Mouse (Mus musculus): ENCODE results near the gene Cldn1. TPM values are rescaled to one million over a fixed set of nuclear protein-coding genes. Genes with fewer than 3 reads are reported as not detected.

Gene Cldn1
- polyA plus RNA-seq, 1 experiment from 2014 or later, result 11.3 TPM

- H3K36me3 ChIP-seq, result no peaks in the 10 kb centered on the region
- no peak overlapping the region for H3K4me2 ChIP-seq (replicated peaks)
- H3K4me1 ChIP-seq, result no peaks in the 10 kb centered on the region
- no peaks in the 10 kb centered on the region for H3K9me3 ChIP-seq
- 49% methylated on average over 3 of the region's 3 CpGs for WGBS
- no peak overlapping the region for H3K27ac ChIP-seq
- no peak overlapping the region for H3K4me3 ChIP-seq
- no peak overlapping the region for H3K9ac ChIP-seq
- ATAC-seq (ENCODE audit: insufficient number of reproducible peaks, insufficient read depth, low FRiP score, low TSS enrichment), result no peak
- no peaks in the 10 kb centered on the region for H3K27me3 ChIP-seq
Measured at GRCm38 (mm10) chr16:26360694-26361093, 10.9 kb downstream of the Cldn1 start.

DNA sequence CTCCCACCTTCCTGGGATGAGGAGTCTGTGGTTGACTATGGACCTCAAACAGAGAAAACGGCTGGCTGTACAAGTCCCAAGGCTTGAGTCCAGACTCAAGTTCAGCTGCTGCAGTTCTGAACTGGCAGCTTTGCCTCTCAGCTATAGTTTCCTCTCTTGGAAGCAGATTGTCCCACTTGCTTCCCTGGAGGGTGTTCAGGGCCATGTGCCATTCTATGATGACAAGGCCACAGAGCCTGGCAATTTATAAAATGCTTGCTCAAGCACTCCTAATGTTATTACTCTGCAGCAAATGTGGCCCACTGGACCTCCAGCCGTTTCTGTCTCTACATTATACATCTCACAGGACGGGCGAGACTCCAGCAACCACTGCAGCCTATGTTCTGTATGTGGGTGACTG is 12.0 kb downstream of the Cldn1 start:
- Histone ChIP-seq H3K9ac (no peak overlapping the region), H3K4me1 (no peaks in the 10 kb centered on the region), H3K9me3 (no peaks in the 10 kb centered on the region), H3K27me3 (no peaks in the 10 kb centered on the region), H3K36me3 (no peaks in the 10 kb centered on the region), H3K4me2 (replicated peaks) (no peak overlapping the region), H3K27ac (no peak overlapping the region), H3K4me3 (no peak overlapping the region)
- WGBS, result 74% methylated on average over 4 of the region's 4 CpGs
- ATAC-seq (ENCODE audit: insufficient number of reproducible peaks, insufficient read depth, low FRiP score, low TSS enrichment), result no peak

DNA sequence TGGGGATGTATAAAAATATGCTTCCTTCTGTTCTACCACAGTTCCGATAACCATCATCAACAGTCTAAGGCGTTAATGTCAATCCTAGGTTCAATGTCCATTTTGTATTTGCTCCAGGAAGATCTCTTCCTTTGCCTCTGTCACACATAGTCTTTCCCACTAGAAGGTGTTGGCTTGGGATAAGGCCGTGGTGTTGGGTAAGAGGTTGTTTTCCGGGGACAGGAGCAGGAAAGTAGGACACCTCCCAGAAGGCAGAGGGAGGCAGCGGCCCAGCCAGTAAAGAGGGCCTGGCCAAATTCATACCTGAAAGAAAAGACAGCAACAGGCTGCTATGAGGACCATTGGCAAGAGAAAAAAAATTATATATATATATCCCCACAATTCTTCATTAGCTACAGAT is 12.7 kb downstream of the Cldn1 start:
- no peaks in the 10 kb centered on the region for H3K9me3 ChIP-seq
- H3K36me3 ChIP-seq, result no peaks in the 10 kb centered on the region
- WGBS, result 89% methylated on average over 5 of the region's 5 CpGs
- no peak overlapping the region for H3K27ac ChIP-seq
- no peak overlapping the region for H3K9ac ChIP-seq
- H3K27me3 ChIP-seq, result no peaks in the 10 kb centered on the region
- no peak overlapping the region for H3K4me3 ChIP-seq
- no peak overlapping the region for H3K4me2 ChIP-seq (replicated peaks)
- no peaks in the 10 kb centered on the region for H3K4me1 ChIP-seq
- ATAC-seq (ENCODE audit: insufficient number of reproducible peaks, insufficient read depth, low FRiP score, low TSS enrichment), result no peak

DNA sequence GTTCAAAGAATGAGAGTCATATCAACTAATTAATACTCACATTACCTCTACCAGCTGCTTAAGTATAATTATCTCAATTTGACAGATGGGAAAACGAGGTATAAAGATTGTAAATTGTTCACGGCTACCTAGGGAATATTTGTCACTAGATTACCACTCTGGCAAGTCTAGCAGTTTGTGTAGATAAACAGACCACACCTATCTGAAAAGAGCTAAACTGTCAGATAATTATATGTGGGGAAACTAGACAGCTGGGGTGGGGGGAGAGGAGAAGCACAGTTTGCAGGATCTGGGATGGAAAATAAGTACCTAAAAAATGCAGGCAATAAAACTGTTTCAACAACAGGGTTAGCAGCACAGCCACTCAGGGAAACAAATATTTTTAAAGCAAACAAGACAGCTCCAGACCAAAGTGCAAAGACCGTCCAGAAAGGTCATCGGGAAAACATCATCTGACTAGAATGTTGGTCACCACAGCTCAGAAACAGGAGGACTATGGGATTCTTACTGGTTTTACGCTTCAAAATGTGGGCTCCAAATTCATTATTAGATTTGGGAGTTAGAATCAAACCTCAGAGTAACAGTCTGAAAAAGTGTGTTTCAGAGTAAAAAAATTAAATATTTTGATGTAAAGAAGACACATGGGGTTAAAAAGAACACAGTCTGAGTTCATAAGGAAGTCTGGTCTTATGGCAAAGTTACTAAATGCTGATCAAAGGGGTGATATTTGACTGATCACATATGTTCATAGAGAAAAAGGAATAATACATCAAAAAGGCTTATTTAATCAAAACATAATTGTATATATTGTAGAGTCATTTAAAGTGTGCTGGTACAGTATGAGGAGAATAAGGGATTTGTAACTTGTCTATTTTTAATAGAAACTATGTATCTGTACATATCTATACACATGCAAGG is 13.5 kb downstream of the Cldn1 start:
- no peaks in the 10 kb centered on the region for H3K4me1 ChIP-seq
- ATAC-seq (ENCODE audit: insufficient number of reproducible peaks, insufficient read depth, low FRiP score, low TSS enrichment), result no peak
- no peaks in the 10 kb centered on the region for H3K27me3 ChIP-seq
- no peaks in the 10 kb centered on the region for H3K36me3 ChIP-seq
- no peak overlapping the region for H3K4me2 ChIP-seq (replicated peaks)
- H3K27ac ChIP-seq, result no peak overlapping the region
- H3K9me3 ChIP-seq, result no peaks in the 10 kb centered on the region
- 68% methylated on average over 5 of the region's 5 CpGs for WGBS
- H3K4me3 ChIP-seq, result no peak overlapping the region
- H3K9ac ChIP-seq, result no peak overlapping the region

- 71% methylated on average over 1 of the region's 1 CpGs for WGBS
- no peak for ATAC-seq (ENCODE audit: insufficient number of reproducible peaks, insufficient read depth, low FRiP score, low TSS enrichment)
- Histone ChIP-seq H3K27ac (no peak overlapping the region), H3K27me3 (no peaks in the 10 kb centered on the region), H3K4me2 (replicated peaks) (no peak overlapping the region), H3K36me3 (no peaks in the 10 kb centered on the region), H3K9ac (no peak overlapping the region), H3K9me3 (no peaks in the 10 kb centered on the region), H3K4me3 (no peak overlapping the region), H3K4me1 (no peaks in the 10 kb centered on the region)
Measured at GRCm38 (mm10) chr16:26355513-26355912, 16.1 kb downstream of the Cldn1 start.

DNA sequence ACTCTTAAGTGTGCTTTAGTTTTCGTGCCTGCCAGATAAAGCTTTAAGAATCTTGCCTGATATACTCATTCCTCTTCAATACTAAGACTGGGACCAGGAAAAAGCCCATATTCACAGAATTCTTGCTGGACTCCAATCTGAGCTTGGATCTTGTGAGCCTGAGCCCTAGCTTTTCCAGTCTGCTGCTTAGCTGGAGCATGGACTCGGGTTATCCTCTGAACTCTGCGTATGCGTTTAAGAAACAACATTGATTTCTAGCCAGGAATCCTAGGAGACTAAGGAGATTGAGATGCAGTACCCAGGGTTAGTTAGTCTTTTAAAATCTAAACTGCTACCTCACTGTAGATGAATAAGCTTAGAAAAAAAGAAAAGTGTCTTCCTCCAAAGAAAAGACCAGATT is 20.9 kb downstream of the Cldn1 start:
- no peak overlapping the region for H3K4me2 ChIP-seq (replicated peaks)
- no peaks in the 10 kb centered on the region for H3K9me3 ChIP-seq
- no peaks in the 10 kb centered on the region for H3K27me3 ChIP-seq
- 87% methylated on average over 4 of the region's 4 CpGs for WGBS
- no peak overlapping the region for H3K9ac ChIP-seq
- no peaks in the 10 kb centered on the region for H3K4me1 ChIP-seq
- H3K27ac ChIP-seq, result no peak overlapping the region
- no peaks in the 10 kb centered on the region for H3K36me3 ChIP-seq
- no peak overlapping the region for H3K4me3 ChIP-seq
- ATAC-seq (ENCODE audit: insufficient number of reproducible peaks, insufficient read depth, low FRiP score, low TSS enrichment), result no peak

- no peaks in the 10 kb centered on the region for H3K4me1 ChIP-seq
- no peaks in the 10 kb centered on the region for H3K27me3 ChIP-seq
- H3K9ac ChIP-seq, result no peak overlapping the region
- H3K4me2 ChIP-seq (replicated peaks), result no peak overlapping the region
- H3K36me3 ChIP-seq, result no peaks in the 10 kb centered on the region
- WGBS, result 74% methylated on average over 1 of the region's 1 CpGs
- H3K9me3 ChIP-seq, result no peaks in the 10 kb centered on the region
- no peak overlapping the region for H3K27ac ChIP-seq
- H3K4me3 ChIP-seq, result no peak overlapping the region
- ATAC-seq (ENCODE audit: insufficient number of reproducible peaks, insufficient read depth, low FRiP score, low TSS enrichment), result no peak
Measured at GRCm38 (mm10) chr16:26348809-26349208, 22.8 kb downstream of the Cldn1 start.

GRCm38 (mm10) chr16:26316281-26316680 is 55.4 kb downstream of the Cldn1 start:
- H3K36me3 ChIP-seq, result no peaks in the 10 kb centered on the region
- no peaks in the 10 kb centered on the region for H3K4me1 ChIP-seq
- H3K4me2 ChIP-seq (replicated peaks), result no peak overlapping the region
- no peaks in the 10 kb centered on the region for H3K27me3 ChIP-seq
- 76% methylated on average over 7 of the region's 7 CpGs for WGBS
- H3K4me3 ChIP-seq, result no peak overlapping the region
- no peaks in the 10 kb centered on the region for H3K9me3 ChIP-seq
- no peak for ATAC-seq (ENCODE audit: insufficient number of reproducible peaks, insufficient read depth, low FRiP score, low TSS enrichment)
- no peak overlapping the region for H3K9ac ChIP-seq
- H3K27ac ChIP-seq, result no peak overlapping the region

DNA sequence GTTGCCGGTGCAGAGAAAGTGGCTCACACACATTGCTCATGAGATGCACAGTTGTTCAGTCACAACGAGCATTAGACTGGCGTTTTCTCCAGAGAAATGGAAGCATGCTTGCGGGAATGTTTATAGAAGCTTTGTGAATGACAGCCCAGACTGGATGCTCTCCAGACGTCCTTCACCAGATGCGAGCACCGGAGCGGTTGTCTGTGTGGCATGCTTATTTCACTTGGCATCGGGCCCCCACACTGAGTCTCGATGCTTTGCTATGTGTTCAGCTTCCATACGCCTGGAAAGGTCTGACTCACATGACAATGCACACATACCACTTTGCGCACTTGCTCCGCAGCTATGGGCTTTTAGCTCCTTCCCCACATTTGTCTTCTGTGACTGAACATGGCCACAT is 56.8 kb downstream of the Cldn1 start:
- Histone ChIP-seq H3K4me2 (replicated peaks) (no peak overlapping the region), H3K36me3 (no peaks in the 10 kb centered on the region), H3K4me1 (no peaks in the 10 kb centered on the region), H3K27ac (no peak overlapping the region), H3K4me3 (no peak overlapping the region), H3K27me3 (no peaks in the 10 kb centered on the region), H3K9me3 (no peaks in the 10 kb centered on the region), H3K9ac (no peak overlapping the region)
- ATAC-seq (ENCODE audit: insufficient number of reproducible peaks, insufficient read depth, low FRiP score, low TSS enrichment), result 0 out of 2 replicates have a peak, but pooled peaks have one; percentile 15
- WGBS, result 64% methylated on average over 13 of the region's 13 CpGs

DNA sequence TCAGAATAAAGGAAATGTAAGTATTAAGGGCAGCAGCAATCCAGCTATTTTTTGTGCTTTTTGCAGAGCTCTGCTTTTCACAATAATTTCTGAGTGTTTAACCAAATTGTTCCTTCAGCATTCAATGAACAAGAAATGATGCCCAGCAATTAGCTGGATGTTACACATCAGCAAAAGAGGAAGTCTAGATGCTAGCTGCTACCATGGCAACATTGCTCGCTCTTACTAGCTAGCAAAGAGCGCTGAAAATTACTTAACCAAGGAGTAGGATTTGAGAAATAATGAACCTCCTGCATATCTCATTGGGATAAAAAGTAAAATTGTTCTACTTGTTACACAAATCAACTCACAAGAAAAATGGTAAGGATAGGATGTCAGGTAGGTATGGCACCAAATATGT is 62.2 kb downstream of the Cldn1 start:
- H3K9me3 ChIP-seq, result no peaks in the 10 kb centered on the region
- H3K4me2 ChIP-seq (replicated peaks), result no peak overlapping the region
- no peak for ATAC-seq (ENCODE audit: insufficient number of reproducible peaks, insufficient read depth, low FRiP score, low TSS enrichment)
- no peak overlapping the region for H3K27ac ChIP-seq
- no peaks in the 10 kb centered on the region for H3K4me1 ChIP-seq
- 79% methylated on average over 2 of the region's 2 CpGs for WGBS
- H3K36me3 ChIP-seq, result no peaks in the 10 kb centered on the region
- H3K4me3 ChIP-seq, result no peak overlapping the region
- H3K9ac ChIP-seq, result no peak overlapping the region
- H3K27me3 ChIP-seq, result no peaks in the 10 kb centered on the region

All from embryonic facial prominence, embryonic 12.5 days (tissue).